Mouse (Mus musculus) gastrocnemius, adult 8-10 months (tissue): ENCODE measurements around the gene Efcab11. TPM values are rescaled to one million over a fixed set of nuclear protein-coding genes. Genes with fewer than 3 reads are reported as not detected.

Source experiments
- DNase-seq, 2 experiments: peaks; one replicate each; pipeline ENCODE4 v3.0.0; 2022; ENCODE audit warnings: low spot score in 2 of 2
- total RNA-seq, 4 experiments: library from RNA; stranded (reverse); gene quantifications; 2 replicates each; pipeline ENCODE4 v1.2.4; 2022

Efcab11 gene
- not detected for total RNA-seq

- peak; percentile 83 to 88 for DNase-seq
These were observed at the start of gene Efcab11, which contains the start of gene Tdp1 for GRCm38 (mm10) chr12:99884269-99885261. Gene Efcab11 (minus strand): TSS chr12:99884439. Gene Tdp1 (plus strand): TSS chr12:99884517.

GRCm38 (mm10) chr12:99933630-99934029, 49.4 kb upstream of the Efcab11 start:
- no peak for DNase-seq

- DNase-seq = no peak
These were observed 48.0 kb upstream of the Efcab11 start for GRCm38 (mm10) chr12:99932245-99932644.

- DNase-seq = no peak
These were observed 44.9 kb upstream of the Efcab11 start for GRCm38 (mm10) chr12:99929160-99929559.

GRCm38 (mm10) chr12:99928311-99928710, 44.1 kb upstream of the Efcab11 start:
- DNase-seq = no peak

- no peak for DNase-seq
These were observed 39.5 kb upstream of the Efcab11 start for GRCm38 (mm10) chr12:99923703-99924102.

GRCm38 (mm10) chr12:99923131-99923606, 38.9 kb upstream of the Efcab11 start:
- no peak for DNase-seq

GRCm38 (mm10) chr12:99921045-99921444, 36.8 kb upstream of the Efcab11 start:
- DNase-seq = no peak

- no peak for DNase-seq
These were observed 35.4 kb upstream of the Efcab11 start for GRCm38 (mm10) chr12:99919636-99920035.

- DNase-seq = no peak
These were observed 33.7 kb upstream of the Efcab11 start for GRCm38 (mm10) chr12:99917800-99918427.

- no peak for DNase-seq
These were observed 27.2 kb upstream of the Efcab11 start for GRCm38 (mm10) chr12:99911466-99911865.

GRCm38 (mm10) chr12:99904537-99904936, 20.3 kb upstream of the Efcab11 start:
- no peak for DNase-seq

- DNase-seq = no peak
These were observed 18.7 kb upstream of the Efcab11 start for GRCm38 (mm10) chr12:99902867-99903370.

- no peak for DNase-seq
These were observed 18.0 kb upstream of the Efcab11 start for GRCm38 (mm10) chr12:99901973-99902866.

- no peak for DNase-seq
These were observed 15.8 kb upstream of the Efcab11 start for GRCm38 (mm10) chr12:99899991-99900390.

GRCm38 (mm10) chr12:99898248-99898870, 14.1 kb upstream of the Efcab11 start:
- no peak for DNase-seq

GRCm38 (mm10) chr12:99897846-99898245, 13.6 kb upstream of the Efcab11 start:
- no peak for DNase-seq

- DNase-seq = no peak
These were observed 1.2 kb upstream of the Efcab11 start for GRCm38 (mm10) chr12:99885282-99885901.

- DNase-seq = no peak
These were observed 530 bp downstream of the Efcab11 start for GRCm38 (mm10) chr12:99883713-99884105.
